In the genomic region with DNA sequence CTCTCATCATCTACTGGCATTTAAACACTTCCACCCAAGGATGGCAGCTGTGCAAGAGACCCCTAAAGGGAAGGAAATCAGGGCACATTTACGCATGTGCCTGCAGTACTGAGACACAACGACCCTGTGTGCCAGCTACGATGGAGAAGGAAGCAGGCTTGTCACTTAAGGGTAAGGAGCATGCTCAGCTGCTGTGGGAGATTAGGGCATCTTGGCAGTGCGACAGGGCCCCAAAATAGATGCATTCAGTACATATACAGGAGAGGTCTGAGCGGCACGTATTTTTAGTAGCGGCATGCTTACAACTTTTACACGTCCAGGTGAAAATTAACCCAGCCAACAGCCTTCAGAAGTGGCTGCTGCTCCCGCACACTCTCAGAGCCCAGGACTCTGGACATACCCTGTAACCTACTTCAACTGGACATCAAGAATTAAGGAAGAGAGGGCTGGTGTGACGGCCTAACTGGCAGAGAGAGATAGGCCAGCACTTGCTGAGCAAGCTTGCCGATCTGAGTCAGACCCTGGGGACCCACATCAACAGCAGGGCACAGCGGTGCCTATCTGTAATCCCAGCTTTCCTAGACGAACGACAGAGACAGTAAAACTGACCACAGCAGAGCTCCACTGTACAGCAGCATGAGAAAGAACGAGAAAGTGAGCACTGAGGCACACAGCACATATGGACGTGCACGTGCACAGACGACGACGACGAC, we compare ENCODE assay signal across 13 mouse cellular contexts. TPM values are rescaled to one million over a fixed set of nuclear protein-coding genes. Genes with fewer than 3 reads are reported as not detected.
DNase-seq lines count a peak whose midpoint lies in the region; ATAC-seq and TF ChIP-seq lines count a peak whose summit lies in the region.
"Had no signal": no experiment of that assay in that cellular context is flagged by ENCODE, and none has a peak within 500 bp of the region (broad histone marks: within the 10 kb centered on the region; RNA-seq: fewer than 3 reads in every experiment).

No protein-coding gene starts in this region.

- no peak overlapping the region for H3K27ac ChIP-seq in forebrain, embryonic 14.5 days (ENCODE audit: low read depth, low read length)
- no peak overlapping the region for H3K27ac ChIP-seq in forebrain, embryonic 12.5 days
- peak overlapping the region; percentile 59 for H3K27ac ChIP-seq in ES-Bruce4 (ENCODE audit: insufficient read depth, low read length)
- H3K27ac ChIP-seq: midbrain, embryonic 15.5 days had no signal

- DNase-seq in forebrain, embryonic 14.5 days (ENCODE audit: low spot score), result peak; percentile 20
- peak; percentile 52 for DNase-seq in gastrocnemius, postnatal 10 days
- peak; percentile 51 to 60 for DNase-seq in heart, postnatal 36 days
- no peak for DNase-seq in kidney, postnatal 14 days
- no peak for DNase-seq in layer of hippocampus, postnatal 14 days (ENCODE audit: low spot score in 2 of 2)
- no peak for DNase-seq in ovary, adult 18-20 months (ENCODE audit: low spot score)
- DNase-seq: adrenal gland, postnatal 10 days; right cerebral cortex, postnatal 14 days had no signal

- TF ChIP-seq CTCF in ES-Bruce4 (IDR thresholded peaks at IDR 0.05; ENCODE audit: low read depth, low read length), result no peak

- H3K4me2 ChIP-seq in forebrain, embryonic 14.5 days (ENCODE audit: low read length), result no peak overlapping the region
- no peak overlapping the region for H3K4me2 ChIP-seq in forebrain, embryonic 12.5 days
- H3K4me2 ChIP-seq: midbrain, embryonic 15.5 days had no signal

- no peak for ATAC-seq in forebrain, embryonic 14.5 days
- ATAC-seq in forebrain, embryonic 12.5 days (ENCODE audit: low FRiP score), result no peak
- ATAC-seq: midbrain, embryonic 15.5 days had no signal

- H3K36me3 ChIP-seq in forebrain, embryonic 14.5 days (ENCODE audit: control insufficient read depth, insufficient read depth, low read length), result peaks cover 11% of the 10 kb centered on the region
- peaks cover 7% of the 10 kb centered on the region for H3K36me3 ChIP-seq in forebrain, embryonic 12.5 days (replicated peaks)
- H3K36me3 ChIP-seq in ES-Bruce4 (ENCODE audit: control insufficient read depth, insufficient read depth, low read length, poor library complexity, severe bottlenecking), result no peaks in the 10 kb centered on the region
- H3K36me3 ChIP-seq: midbrain, embryonic 15.5 days had no signal

- no peaks in the 10 kb centered on the region for H3K27me3 ChIP-seq in forebrain, embryonic 14.5 days (replicated peaks; ENCODE audit: control insufficient read depth, insufficient read depth, low read length)
- no peaks in the 10 kb centered on the region for H3K27me3 ChIP-seq in forebrain, embryonic 12.5 days
- no peaks in the 10 kb centered on the region for H3K27me3 ChIP-seq in ES-Bruce4 (ENCODE audit: control insufficient read depth, insufficient read depth, low read length, poor library complexity, severe bottlenecking)
- H3K27me3 ChIP-seq: midbrain, embryonic 15.5 days had no signal

- H3K9ac ChIP-seq in forebrain, embryonic 14.5 days (ENCODE audit: low read length), result no peak overlapping the region
- H3K9ac ChIP-seq in forebrain, embryonic 12.5 days, result no peak overlapping the region
- no peak overlapping the region for H3K9ac ChIP-seq in ES-Bruce4 (ENCODE audit: low read depth, poor library complexity, severe bottlenecking)
- H3K9ac ChIP-seq: midbrain, embryonic 15.5 days had no signal

- TF ChIP-seq EP300 in ES-Bruce4 (IDR thresholded peaks at IDR 0.05; ENCODE audit: insufficient read depth, low read depth, low read length), result no peak

- WGBS in forebrain, embryonic 14.5 days, result 79% methylated on average over 21 of the region's 21 CpGs
- 87% methylated on average over 21 of the region's 21 CpGs for WGBS in forebrain, embryonic 12.5 days

- H3K9me3 ChIP-seq in forebrain, embryonic 14.5 days (replicated peaks; ENCODE audit: control insufficient read depth, low read length), result no peaks in the 10 kb centered on the region
- no peaks in the 10 kb centered on the region for H3K9me3 ChIP-seq in forebrain, embryonic 12.5 days
- no peaks in the 10 kb centered on the region for H3K9me3 ChIP-seq in ES-Bruce4 (replicated peaks; ENCODE audit: control insufficient read depth, insufficient read depth, low read length, poor library complexity, severe bottlenecking)
- H3K9me3 ChIP-seq: midbrain, embryonic 15.5 days had no signal

- peaks cover 17% of the 10 kb centered on the region for H3K4me1 ChIP-seq in forebrain, embryonic 14.5 days (ENCODE audit: control insufficient read depth, insufficient read depth, low read length)
- H3K4me1 ChIP-seq in forebrain, embryonic 12.5 days, result peaks cover 44% of the 10 kb centered on the region
- peaks cover 11% of the 10 kb centered on the region for H3K4me1 ChIP-seq in ES-Bruce4 (ENCODE audit: control insufficient read depth, insufficient read depth, low read length)

- intact Hi-C loops in heart, postnatal 36 days (cut with DNase I), result no loop called here

- no peak for TF ChIP-seq POLR2A in ES-Bruce4 (IDR thresholded peaks at IDR 0.05; ENCODE audit: insufficient read depth, low read length)

- H3K4me3 ChIP-seq in forebrain, embryonic 14.5 days (ENCODE audit: low read depth, low read length), result no peak overlapping the region
- H3K4me3 ChIP-seq in forebrain, embryonic 12.5 days (replicated peaks), result no peak overlapping the region
- H3K4me3 ChIP-seq in ES-Bruce4 (ENCODE audit: low read depth, low read length), result no peak overlapping the region
- H3K4me3 ChIP-seq: midbrain, embryonic 15.5 days had no signal

RNA-seq across cellular contexts. Expression of a gene that starts 19.6 kb away (rescaled TPM):
- polyA plus RNA-seq in forebrain, embryonic 14.5 days (2014; fragmentation: Nextera tagmentation; extraction: Ambion mirVana), result 175 and 178 TPM in 2 replicates
- 170 and 178 TPM in 2 replicates for polyA plus RNA-seq in forebrain, embryonic 12.5 days (2016; fragmentation: Nextera tagmentation; extraction: Ambion mirVana)
- polyA plus RNA-seq in ES-Bruce4 (2011; ENCODE audit: insufficient read depth, insufficient read length, low read depth, missing spikeins), result 67.3 and 68.8 TPM in 2 replicates
- total RNA-seq in gastrocnemius, postnatal 10 days (2021), result 100 to 1,000 TPM; 267 to 291 TPM
- total RNA-seq in heart, postnatal 36 days (2021), result 100 to 1,000 TPM; 312 to 315 TPM
- total RNA-seq in layer of hippocampus, postnatal 14 days (2021), result 100 to 1,000 TPM; 487 to 502 TPM

RNA-seq across cellular contexts. Expression of a gene that starts 31.3 kb away (rescaled TPM):
- polyA plus RNA-seq in forebrain, embryonic 14.5 days (2014; fragmentation: Nextera tagmentation; extraction: Ambion mirVana), result not detected in 2 replicates
- not detected in 2 replicates for polyA plus RNA-seq in forebrain, embryonic 12.5 days (2016; fragmentation: Nextera tagmentation; extraction: Ambion mirVana)
- not detected in 2 replicates for polyA plus RNA-seq in ES-Bruce4 (2011; ENCODE audit: insufficient read depth, insufficient read length, low read depth, missing spikeins)
- not detected for total RNA-seq in gastrocnemius, postnatal 10 days (2021)
- not detected for total RNA-seq in heart, postnatal 36 days (2021)
- not detected for total RNA-seq in layer of hippocampus, postnatal 14 days (2021)
- polyA plus RNA-seq: forebrain, embryonic 11.5 days; large intestine, adult 2 months; midbrain, embryonic 15.5 days had no signal

RNA-seq across cellular contexts. Expression of a gene that starts 32.8 kb away (rescaled TPM):
- polyA plus RNA-seq in forebrain, embryonic 14.5 days (2014; fragmentation: Nextera tagmentation; extraction: Ambion mirVana), result 603 and 789 TPM in 2 replicates
- 699 and 734 TPM in 2 replicates for polyA plus RNA-seq in forebrain, embryonic 12.5 days (2016; fragmentation: Nextera tagmentation; extraction: Ambion mirVana)
- 2,622 and 2,876 TPM in 2 replicates for polyA plus RNA-seq in ES-Bruce4 (2011; ENCODE audit: insufficient read depth, insufficient read length, low read depth, missing spikeins)
- 100 to 1,000 TPM; 708 to 712 TPM for total RNA-seq in gastrocnemius, postnatal 10 days (2021)
- 100 to 1,000 TPM; 533 to 572 TPM for total RNA-seq in heart, postnatal 36 days (2021)
- total RNA-seq in layer of hippocampus, postnatal 14 days (2021), result 100 to 1,000 TPM; 413 to 460 TPM

RNA-seq across cellular contexts. Expression of a gene that starts 38.1 kb away (rescaled TPM):
- polyA plus RNA-seq in forebrain, embryonic 14.5 days (2014; fragmentation: Nextera tagmentation; extraction: Ambion mirVana), result 44.6 and 46.2 TPM in 2 replicates
- 14.0 and 16.6 TPM in 2 replicates for polyA plus RNA-seq in forebrain, embryonic 12.5 days (2016; fragmentation: Nextera tagmentation; extraction: Ambion mirVana)
- 14.4 and 16.8 TPM in 2 replicates for polyA plus RNA-seq in ES-Bruce4 (2011; ENCODE audit: insufficient read depth, insufficient read length, low read depth, missing spikeins)
- total RNA-seq in gastrocnemius, postnatal 10 days (2021), result 1 to 10 TPM; 3.5 to 4.7 TPM
- total RNA-seq in heart, postnatal 36 days (2021), result 10 to 100 TPM in 1 of 2 experiments, 1 to 10 TPM in 1; 7.4 to 10.4 TPM
- total RNA-seq in layer of hippocampus, postnatal 14 days (2021), result 10 to 100 TPM; 65.6 to 65.9 TPM

RNA-seq across cellular contexts. Expression of a gene that starts 47.4 kb away (rescaled TPM):
- 132 TPM in 2 replicates for polyA plus RNA-seq in forebrain, embryonic 14.5 days (2014; fragmentation: Nextera tagmentation; extraction: Ambion mirVana)
- 214 and 228 TPM in 2 replicates for polyA plus RNA-seq in forebrain, embryonic 12.5 days (2016; fragmentation: Nextera tagmentation; extraction: Ambion mirVana)
- 933 and 989 TPM in 2 replicates for polyA plus RNA-seq in ES-Bruce4 (2011; ENCODE audit: insufficient read depth, insufficient read length, low read depth, missing spikeins)
- total RNA-seq in gastrocnemius, postnatal 10 days (2021), result 10 to 100 TPM; 24.9 to 27.0 TPM
- 10 to 100 TPM; 41.2 to 45.0 TPM for total RNA-seq in heart, postnatal 36 days (2021)
- 10 to 100 TPM; 31.3 to 32.7 TPM for total RNA-seq in layer of hippocampus, postnatal 14 days (2021)

Comparison
In these comparisons a context has a peak if more than half of its experiments do, and no peak if none do; other contexts are left out.
1. DNase-seq: peak in forebrain, embryonic 14.5 days (single experiment), gastrocnemius, postnatal 10 days (single experiment) and heart, postnatal 36 days (2 of 2); none in kidney, postnatal 14 days (single experiment), layer of hippocampus, postnatal 14 days (0 of 2) and ovary, adult 18-20 months (single experiment).